17 mouse cellular contexts compared by ENCODE assay signal in the genomic region with DNA sequence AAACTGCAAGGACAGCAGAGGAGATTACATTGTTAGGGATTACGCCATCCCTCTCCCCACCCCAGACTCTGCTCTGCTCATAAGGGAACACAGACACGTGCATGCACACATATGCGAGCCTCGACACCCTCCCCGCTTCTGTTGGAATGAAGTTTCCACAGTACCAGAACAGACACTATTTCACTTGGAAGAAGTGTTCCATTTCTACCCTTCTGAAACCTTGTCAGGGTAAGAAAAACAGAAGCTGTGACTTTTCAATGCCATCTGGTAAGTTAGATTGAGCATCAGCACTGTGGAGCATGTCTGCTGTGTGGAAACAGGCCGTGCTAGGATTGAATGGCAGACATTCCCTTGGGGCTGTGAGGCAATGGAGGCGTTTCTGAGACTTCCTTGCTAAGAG.
DNase-seq lines count a peak whose midpoint lies in the region; ATAC-seq and TF ChIP-seq lines count a peak whose summit lies in the region.
"Had no signal": no experiment of that assay in that cellular context is flagged by ENCODE, and none has a peak within 500 bp of the region (broad histone marks: within the 10 kb centered on the region; RNA-seq: fewer than 3 reads in every experiment).

No protein-coding gene starts in this region.

- no peaks in the 10 kb centered on the region for H3K36me3 ChIP-seq in forebrain, embryonic 16.5 days (ENCODE audit: control insufficient read depth, insufficient read depth)
- no peaks in the 10 kb centered on the region for H3K36me3 ChIP-seq in hindbrain, embryonic 11.5 days (ENCODE audit: control insufficient read depth, insufficient read depth, low read length)
- H3K36me3 ChIP-seq in hindbrain, embryonic 14.5 days (replicated peaks; ENCODE audit: control insufficient read depth, insufficient read depth): no peaks in the 10 kb centered on the region
- H3K36me3 ChIP-seq in lung, postnatal 0 days (ENCODE audit: insufficient read depth, low read length): no peaks in the 10 kb centered on the region
- H3K36me3 ChIP-seq: embryonic facial prominence, embryonic 13.5 days; midbrain, embryonic 15.5 days had no signal

- H3K9ac ChIP-seq in forebrain, embryonic 16.5 days (replicated peaks; ENCODE audit: low read depth, low read length): no peak overlapping the region
- no peak overlapping the region for H3K9ac ChIP-seq in hindbrain, embryonic 11.5 days (ENCODE audit: low read depth, low read length)
- H3K9ac ChIP-seq in hindbrain, embryonic 14.5 days: no peak overlapping the region
- H3K9ac ChIP-seq in lung, postnatal 0 days (replicated peaks; ENCODE audit: low read depth): no peak overlapping the region
- H3K9ac ChIP-seq: embryonic facial prominence, embryonic 13.5 days; liver, embryonic 14.5 days; midbrain, embryonic 15.5 days had no signal

- H3K4me1 ChIP-seq in forebrain, embryonic 16.5 days (replicated peaks; ENCODE audit: control insufficient read depth, insufficient read depth, low read length): peaks cover 32% of the 10 kb centered on the region
- H3K4me1 ChIP-seq in hindbrain, embryonic 11.5 days (replicated peaks; ENCODE audit: control insufficient read depth, insufficient read depth, low read length): no peaks in the 10 kb centered on the region
- H3K4me1 ChIP-seq in hindbrain, embryonic 14.5 days (replicated peaks; ENCODE audit: control insufficient read depth, insufficient read depth, low read length): no peaks in the 10 kb centered on the region
- H3K4me1 ChIP-seq in lung, postnatal 0 days (ENCODE audit: insufficient read depth, low read depth, low read length): no peaks in the 10 kb centered on the region
- H3K4me1 ChIP-seq: embryonic facial prominence, embryonic 13.5 days; midbrain, embryonic 15.5 days had no signal

- ATAC-seq in forebrain, embryonic 16.5 days: peak; percentile 94
- ATAC-seq in hindbrain, embryonic 11.5 days (ENCODE audit: low FRiP score): no peak
- ATAC-seq in hindbrain, embryonic 14.5 days (ENCODE audit: low FRiP score): no peak
- no peak for ATAC-seq in lung, postnatal 0 days
- ATAC-seq: midbrain, embryonic 15.5 days had no signal

- 67% methylated on average over 7 of the region's 7 CpGs for WGBS in forebrain, embryonic 16.5 days
- 80% methylated on average over 7 of the region's 7 CpGs for WGBS in hindbrain, embryonic 11.5 days
- 78% methylated on average over 7 of the region's 7 CpGs for WGBS in hindbrain, embryonic 14.5 days
- 83% methylated on average over 7 of the region's 7 CpGs for WGBS in lung, postnatal 0 days

- H3K4me2 ChIP-seq in forebrain, embryonic 16.5 days (ENCODE audit: low read length): no peak overlapping the region
- no peak overlapping the region for H3K4me2 ChIP-seq in hindbrain, embryonic 11.5 days (replicated peaks; ENCODE audit: low read depth, low read length)
- no peak overlapping the region for H3K4me2 ChIP-seq in hindbrain, embryonic 14.5 days (replicated peaks)
- no peak overlapping the region for H3K4me2 ChIP-seq in lung, postnatal 0 days (replicated peaks; ENCODE audit: low read depth, low read length)
- H3K4me2 ChIP-seq: embryonic facial prominence, embryonic 13.5 days; midbrain, embryonic 15.5 days had no signal

- no peaks in the 10 kb centered on the region for H3K27me3 ChIP-seq in forebrain, embryonic 16.5 days (replicated peaks; ENCODE audit: control insufficient read depth, insufficient read depth, low read length)
- H3K27me3 ChIP-seq in hindbrain, embryonic 11.5 days (ENCODE audit: control insufficient read depth, insufficient read depth, low read length): no peaks in the 10 kb centered on the region
- no peaks in the 10 kb centered on the region for H3K27me3 ChIP-seq in hindbrain, embryonic 14.5 days (ENCODE audit: control insufficient read depth, insufficient read depth, low read length)
- no peaks in the 10 kb centered on the region for H3K27me3 ChIP-seq in lung, postnatal 0 days (replicated peaks; ENCODE audit: insufficient read depth, low read length)
- H3K27me3 ChIP-seq: embryonic facial prominence, embryonic 13.5 days; midbrain, embryonic 15.5 days had no signal

- DNase-seq in adrenal gland, postnatal 10 days: peak; percentile 3
- DNase-seq in adrenal gland, postnatal 25 days: no peak
- DNase-seq in layer of hippocampus, adult 9-11 months: peak; percentile 78
- DNase-seq in right cerebral cortex, adult 18-20 months: peak; percentile 43
- DNase-seq in hindbrain, embryonic 11.5 days (ENCODE audit: low spot score): no peak
- DNase-seq in hindbrain, embryonic 14.5 days (ENCODE audit: low spot score): no peak
- no peak for DNase-seq in lung, postnatal 0 days (ENCODE audit: low spot score)
- DNase-seq: cerebellum, adult 11 months; heart, adult 18-20 months; heart, postnatal 10 days; lung, postnatal 14 days; spleen, adult 18-20 months had no signal

- H3K27ac ChIP-seq in forebrain, embryonic 16.5 days (ENCODE audit: low read length): peak overlapping the region; percentile 67
- H3K27ac ChIP-seq in hindbrain, embryonic 11.5 days (ENCODE audit: low read depth, low read length): no peak overlapping the region
- no peak overlapping the region for H3K27ac ChIP-seq in hindbrain, embryonic 14.5 days
- H3K27ac ChIP-seq in lung, postnatal 0 days (ENCODE audit: low read length): no peak overlapping the region
- H3K27ac ChIP-seq: embryonic facial prominence, embryonic 13.5 days; kidney, postnatal 0 days; liver, embryonic 14.5 days; midbrain, embryonic 15.5 days had no signal

- TF ChIP-seq CTCF in lung, postnatal 0 days (IDR thresholded peaks at IDR 0.05): no peak

- H3K9me3 ChIP-seq in forebrain, embryonic 16.5 days (ENCODE audit: control insufficient read depth, low read length): no peaks in the 10 kb centered on the region
- no peaks in the 10 kb centered on the region for H3K9me3 ChIP-seq in hindbrain, embryonic 11.5 days (ENCODE audit: control insufficient read depth, low read length)
- H3K9me3 ChIP-seq in hindbrain, embryonic 14.5 days (ENCODE audit: control insufficient read depth, low read length): no peaks in the 10 kb centered on the region
- H3K9me3 ChIP-seq in lung, postnatal 0 days (ENCODE audit: low read length): no peaks in the 10 kb centered on the region
- H3K9me3 ChIP-seq: embryonic facial prominence, embryonic 13.5 days; midbrain, embryonic 15.5 days had no signal

- no peak for TF ChIP-seq EP300 in lung, postnatal 0 days (IDR thresholded peaks at IDR 0.05)

- no peak overlapping the region for H3K4me3 ChIP-seq in forebrain, embryonic 16.5 days (replicated peaks; ENCODE audit: low read length)
- H3K4me3 ChIP-seq in hindbrain, embryonic 11.5 days (ENCODE audit: low read depth, low read length): no peak overlapping the region
- no peak overlapping the region for H3K4me3 ChIP-seq in hindbrain, embryonic 14.5 days (replicated peaks; ENCODE audit: low read length)
- no peak overlapping the region for H3K4me3 ChIP-seq in lung, postnatal 0 days (ENCODE audit: low read depth, low read length)
- H3K4me3 ChIP-seq: embryonic facial prominence, embryonic 13.5 days; midbrain, embryonic 15.5 days had no signal

Comparison
In these comparisons a context has a peak if more than half of its experiments do, and no peak if none do; other contexts are left out.
1. DNase-seq: peak in adrenal gland, postnatal 10 days (single experiment), layer of hippocampus, adult 9-11 months (single experiment) and right cerebral cortex, adult 18-20 months (single experiment); none in adrenal gland, postnatal 25 days (single experiment), hindbrain, embryonic 11.5 days (single experiment), hindbrain, embryonic 14.5 days (single experiment) and lung, postnatal 0 days (single experiment).